Mouse (Mus musculus): Measurements from ENCODE around the gene Rnf130.

- no peak for TF ChIP-seq POLR2A (IDR thresholded peaks at IDR 0.05; ENCODE audit: low read depth, low read length)
- TF ChIP-seq CTCF (conservative IDR thresholded peaks at IDR 0.05; ENCODE audit: insufficient read depth, insufficient read length, low read depth, low read length): no peak
Observed at GRCm38 (mm10) chr11:49985009-49985408, 40.1 kb upstream of the Rnf130 start.

All from kidney, adult 2 months (tissue).